Mouse (Mus musculus) limb, embryonic 13.5 days (tissue): ENCODE results near the gene Spn. TPM values are rescaled to one million over a fixed set of nuclear protein-coding genes. Genes with fewer than 3 reads are reported as not detected.
A peak's percentile ranks its signal among the peaks of the same experiment; 100 is the strongest.
"Not testable (repeated sequence)": the region's sequence is repeated elsewhere in the genome, so short reads cannot be mapped to it uniquely, and the experiment has no call there.

ENCODE experiments used
- ATAC-seq: fragments of 200-750 bp; cut with Nextera tagmentation; 2 replicates; pipeline ENCODE4 v1.8.0; 2017; ENCODE audit warnings: low read depth, moderate number of reproducible peaks, moderate TSS enrichment; ENCODE audit not compliant: low FRiP score
- H3K27ac ChIP-seq: fragments of 300-500 bp; sonication (generic); 2 replicates; pipeline ENCODE4 v1.5.1; 2015; ENCODE audit warnings: inconsistent platforms, mild to moderate bottlenecking, moderate library complexity
- H3K27me3 ChIP-seq: fragments of 300-500 bp; sonication (generic); 2 replicates; pipeline ENCODE4 v1.6.1; 2015; ENCODE audit warnings: mild to moderate bottlenecking, inconsistent platforms
- H3K36me3 ChIP-seq: fragments of 300-500 bp; sonication (generic); 2 replicates; pipeline ENCODE4 v1.6.1; 2015; ENCODE audit warnings: inconsistent platforms, mild to moderate bottlenecking, moderate library complexity
- H3K4me1 ChIP-seq: fragments of 300-500 bp; sonication (generic); 2 replicates; pipeline ENCODE4 v1.6.1; 2015; ENCODE audit warnings: inconsistent platforms
- H3K4me2 ChIP-seq: fragments of 300-500 bp; sonication (generic); replicated peaks from 2 replicates; pipeline ENCODE4 v1.6.1; 2015; ENCODE audit warnings: inconsistent platforms, mild to moderate bottlenecking, moderate library complexity
- H3K4me3 ChIP-seq: fragments of 300-500 bp; sonication (generic); 2 replicates; pipeline ENCODE4 v1.5.1; 2015; ENCODE audit warnings: moderate library complexity, mild to moderate bottlenecking, inconsistent platforms
- H3K9ac ChIP-seq: fragments of 300-500 bp; sonication (generic); 2 replicates; pipeline ENCODE4 v1.6.1; 2015; ENCODE audit warnings: mild to moderate bottlenecking, inconsistent platforms
- H3K9me3 ChIP-seq: fragments of 300-500 bp; sonication (generic); 2 replicates; pipeline ENCODE4 v1.6.1; 2016; ENCODE audit warnings: inconsistent platforms
- WGBS: fragments of 180-500 bp; shearing (Covaris S2); methylation state at CpG from one replicate; pipeline ENCODE4 v1.1.7; 2015; 5-methylcytosine and 5-hydroxymethylcytosine counted together
- polyA plus RNA-seq: library from polyadenylated mRNA; unstranded; fragments of >200 nt; fragmentation: Nextera tagmentation; extraction: Ambion mirVana; gene quantifications from 2 replicates; pipeline ENCODE4 v1.2.1, GENCODE M21; 2015

The Spn gene
- polyA plus RNA-seq, 1 experiment from 2014 or later = 0.25 TPM

- ATAC-seq = no peak
- Histone ChIP-seq H3K36me3 (no peaks in the 10 kb centered on the region), H3K27ac (no peak overlapping the region), H3K4me2 (no peak overlapping the region), H3K9me3 (no peaks in the 10 kb centered on the region), H3K4me1 (0 out of 2 replicates have a peak, but pooled peaks cover 5% of the 10 kb centered on the region), H3K4me3 (no peak overlapping the region), H3K9ac (no peak overlapping the region), H3K27me3 (no peaks in the 10 kb centered on the region)
- WGBS = 84% methylated on average over 4 of the region's 4 CpGs
Measured at GRCm38 (mm10) chr7:127098950-127099349, 38.7 kb downstream of the Spn start.

GRCm38 (mm10) chr7:127098521-127098920 lies 39.1 kb downstream of the Spn start:
- Histone ChIP-seq H3K36me3 (no peaks in the 10 kb centered on the region), H3K9me3 (no peaks in the 10 kb centered on the region), H3K9ac (no peak overlapping the region), H3K27ac (no peak overlapping the region), H3K4me2 (no peak overlapping the region), H3K4me3 (no peak overlapping the region), H3K27me3 (no peaks in the 10 kb centered on the region), H3K4me1 (0 out of 2 replicates have a peak, but pooled peaks cover 5% of the 10 kb centered on the region)
- ATAC-seq = no peak
- WGBS = 81% methylated on average over 5 of the region's 5 CpGs

- ATAC-seq = no peak
- H3K4me2 ChIP-seq = no peak overlapping the region
- H3K4me1 ChIP-seq = 0 out of 2 replicates have a peak, but pooled peaks cover 8% of the 10 kb centered on the region
Measured at GRCm38 (mm10) chr7:127096456-127096855, 41.2 kb downstream of the Spn start.

GRCm38 (mm10) chr7:127093914-127094313 lies 43.7 kb downstream of the Spn start:
- no peak overlapping the region for H3K9ac ChIP-seq
- no peak overlapping the region for H3K4me2 ChIP-seq
- H3K27ac ChIP-seq = no peak overlapping the region
- no peaks in the 10 kb centered on the region for H3K9me3 ChIP-seq
- 74% methylated on average over 3 of the region's 3 CpGs for WGBS
- no peak for ATAC-seq
- no peaks in the 10 kb centered on the region for H3K36me3 ChIP-seq
- H3K27me3 ChIP-seq = no peaks in the 10 kb centered on the region
- no peak overlapping the region for H3K4me3 ChIP-seq
- 0 out of 2 replicates have a peak, but pooled peaks cover 13% of the 10 kb centered on the region for H3K4me1 ChIP-seq

More at GRCm38 (mm10) chr7:127096456-127096855, 41.2 kb downstream of the Spn start:
- no peak overlapping the region for H3K9ac ChIP-seq
- H3K9me3 ChIP-seq = no peaks in the 10 kb centered on the region
- H3K27ac ChIP-seq = no peak overlapping the region; the same call in 1 of the 2 replicates
- no peak overlapping the region for H3K4me3 ChIP-seq
- H3K36me3 ChIP-seq = no peaks in the 10 kb centered on the region
- H3K27me3 ChIP-seq = no peaks in the 10 kb centered on the region
- 59% methylated on average over 7 of the region's 7 CpGs for WGBS

- H3K4me1 ChIP-seq = 0 out of 2 replicates have a peak, but pooled peaks cover 12% of the 10 kb centered on the region
- H3K4me2 ChIP-seq = peak within 1 kb of the TSS; percentile 46
- H3K27me3 ChIP-seq = 0 out of 2 replicates have a peak, but pooled peaks cover 2% of the 10 kb centered on the region
- H3K27ac ChIP-seq = no peak within 1 kb of the TSS
- H3K4me3 ChIP-seq = peak within 1 kb of the TSS; percentile 16
- H3K9me3 ChIP-seq = no peaks in the 10 kb centered on the region
- H3K9ac ChIP-seq = no peak within 1 kb of the TSS
- peak; percentile 32; the same call in 1 of the 2 replicates for ATAC-seq
- no peaks in the 10 kb centered on the region for H3K36me3 ChIP-seq
- WGBS = 58% methylated on average over 16 of the region's 16 CpGs
Measured at GRCm38 (mm10) chr7:127091114-127091896, 46.3 kb downstream of the Spn start, which contains the start of gene AI467606. Gene AI467606, plus strand, starts transcription at chr7:127091359.

GRCm38 (mm10) chr7:127090154-127091113 lies 47.2 kb downstream of the Spn start:
- no peak for ATAC-seq
- Histone ChIP-seq H3K27me3 (0 out of 2 replicates have a peak, but pooled peaks cover 2% of the 10 kb centered on the region), H3K9me3 (no peaks in the 10 kb centered on the region), H3K27ac (no peak overlapping the region), H3K9ac (no peak overlapping the region), H3K4me2 (peak overlapping the region; percentile 46; the same call in 1 of the 2 replicates), H3K36me3 (no peaks in the 10 kb centered on the region), H3K4me3 (no peak overlapping the region), H3K4me1 (0 out of 2 replicates have a peak, but pooled peaks cover 9% of the 10 kb centered on the region)
- WGBS = 82% methylated on average over 20 of the region's 20 CpGs

- Histone ChIP-seq H3K4me3 (peak overlapping the region; percentile 27), H3K4me1 (0 out of 2 replicates have a peak, but pooled peaks cover 9% of the 10 kb centered on the region), H3K9ac (peak overlapping the region; percentile 43; the same call in 1 of the 2 replicates), H3K9me3 (no peaks in the 10 kb centered on the region), H3K36me3 (no peaks in the 10 kb centered on the region), H3K27ac (no peak overlapping the region), H3K4me2 (peak overlapping the region; percentile 54), H3K27me3 (0 out of 2 replicates have a peak, but pooled peaks cover 2% of the 10 kb centered on the region)
- 21% methylated on average over 27 of the region's 27 CpGs for WGBS
- ATAC-seq = no peak
Measured at GRCm38 (mm10) chr7:127088901-127089845, 48.5 kb downstream of the Spn start.

- ATAC-seq = no peak
- Histone ChIP-seq H3K27me3 (0 out of 2 replicates have a peak, but pooled peaks cover 2% of the 10 kb centered on the region), H3K9ac (no peak overlapping the region), H3K4me3 (no peak overlapping the region), H3K36me3 (no peaks in the 10 kb centered on the region), H3K4me2 (no peak overlapping the region), H3K27ac (no peak overlapping the region), H3K4me1 (0 out of 2 replicates have a peak, but pooled peaks cover 9% of the 10 kb centered on the region), H3K9me3 (no peaks in the 10 kb centered on the region)
- WGBS = 76% methylated on average over 3 of the region's 3 CpGs
Measured at GRCm38 (mm10) chr7:127088083-127088482, 49.5 kb downstream of the Spn start.

GRCm38 (mm10) chr7:127087278-127088010 lies 50.2 kb downstream of the Spn start, which contains the start of gene Zg16:
Gene Zg16, minus strand, starts transcription at chr7:127087328.
- not testable (repeated sequence) for H3K4me3 ChIP-seq, H3K4me1 ChIP-seq, H3K9ac ChIP-seq, H3K27me3 ChIP-seq, H3K9me3 ChIP-seq, H3K27ac ChIP-seq, ATAC-seq, H3K4me2 ChIP-seq, H3K36me3 ChIP-seq
- 84% methylated on average over 6 of the region's 6 CpGs for WGBS

- not testable (repeated sequence) for H3K9me3 ChIP-seq, ATAC-seq, H3K9ac ChIP-seq, H3K4me1 ChIP-seq, H3K4me3 ChIP-seq, H3K4me2 ChIP-seq, H3K36me3 ChIP-seq, H3K27ac ChIP-seq, H3K27me3 ChIP-seq
- 42% methylated on average over 6 of the region's 6 CpGs for WGBS
Measured at GRCm38 (mm10) chr7:127085751-127086150, 51.9 kb downstream of the Spn start.
